Mouse (Mus musculus) gastrocnemius, postnatal 36 days (tissue): Measurements from ENCODE around the gene Lyst. TPM values are rescaled to one million over a fixed set of nuclear protein-coding genes. Genes with fewer than 3 reads are reported as not detected.
"Not testable (repeated sequence)": the region's sequence is repeated elsewhere in the genome, so short reads cannot be mapped to it uniquely, and the experiment has no call there.

Experiments used
- DNase-seq, 2 experiments: peaks; one replicate each; pipeline ENCODE4 v3.0.0; 2022
- intact Hi-C: fragments of 180-260 bp; cut with DNase I; formaldehyde crosslinking; loops from one replicate; pipeline ENCODE4 v1.15.1; 2025
- total RNA-seq, 2 experiments: library from RNA; stranded (reverse); gene quantifications; 2 replicates each; pipeline ENCODE4 v1.2.3; 2021

The Lyst gene
- total RNA-seq, 2 experiments from 2014 or later: 4.9 to 5.7 TPM

- intact Hi-C loops: no loop called here
These were observed 186.9 kb downstream of the Lyst start for GRCm38 (mm10) chr13:13777052-13777451.

DNA sequence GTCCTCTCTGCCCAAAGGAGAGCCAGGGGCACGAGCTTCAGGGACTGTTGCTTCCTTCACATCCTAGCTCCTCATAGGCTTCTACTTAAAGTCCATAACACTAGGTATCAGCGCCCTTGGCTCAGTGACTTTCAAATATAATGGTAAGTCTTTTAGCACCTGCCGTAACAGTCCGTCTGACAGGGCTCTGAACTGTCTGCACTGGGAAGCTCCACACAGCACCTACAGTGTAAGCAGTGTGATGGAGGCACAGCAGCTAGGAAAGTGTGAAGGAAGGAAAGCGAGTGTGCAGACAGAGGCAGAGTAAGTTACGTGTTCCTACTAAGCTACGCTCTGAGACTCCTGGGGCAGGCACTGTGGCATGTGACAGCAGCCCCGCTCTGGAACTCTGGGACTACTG, 187.5 kb downstream of the Lyst start:
- no peak for DNase-seq
- intact Hi-C loops: no loop called here

More at GRCm38 (mm10) chr13:13777052-13777451, 186.9 kb downstream of the Lyst start:
- no peak for DNase-seq

DNA sequence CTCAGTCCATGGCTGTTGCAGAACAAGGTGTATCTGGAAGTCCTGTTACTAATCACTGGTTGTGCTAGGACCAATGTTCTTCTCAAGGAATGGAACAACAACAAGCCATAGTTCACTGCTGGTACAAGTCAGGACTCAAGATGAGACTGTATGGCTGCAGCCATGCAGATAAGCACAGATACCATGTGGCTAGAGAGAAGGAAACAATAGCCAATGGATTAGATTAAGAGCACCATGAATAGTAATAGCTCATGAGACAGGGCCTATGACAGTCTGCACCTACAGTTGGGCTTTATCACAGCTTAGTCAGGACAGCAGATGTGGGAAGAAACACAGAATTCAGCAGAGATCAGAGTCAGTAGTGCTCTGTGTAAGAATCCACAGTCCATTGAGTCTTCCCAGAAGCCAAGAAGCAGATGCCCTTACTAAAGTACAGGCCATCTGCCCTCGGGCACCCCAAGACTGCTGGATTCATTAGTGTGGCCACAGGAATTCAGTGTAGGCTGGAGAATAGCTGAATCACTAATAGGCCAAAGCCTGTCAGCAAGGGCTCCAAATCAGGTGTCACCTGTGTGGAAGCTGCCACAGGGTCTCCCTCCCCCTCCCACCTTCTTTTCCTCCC, 188.8 kb downstream of the Lyst start:
- intact Hi-C loops: no loop called here
- DNase-seq: no peak

- DNase-seq: no peak
- intact Hi-C loops: no loop called here
These were observed 190.1 kb downstream of the Lyst start for GRCm38 (mm10) chr13:13780271-13780670.

DNA sequence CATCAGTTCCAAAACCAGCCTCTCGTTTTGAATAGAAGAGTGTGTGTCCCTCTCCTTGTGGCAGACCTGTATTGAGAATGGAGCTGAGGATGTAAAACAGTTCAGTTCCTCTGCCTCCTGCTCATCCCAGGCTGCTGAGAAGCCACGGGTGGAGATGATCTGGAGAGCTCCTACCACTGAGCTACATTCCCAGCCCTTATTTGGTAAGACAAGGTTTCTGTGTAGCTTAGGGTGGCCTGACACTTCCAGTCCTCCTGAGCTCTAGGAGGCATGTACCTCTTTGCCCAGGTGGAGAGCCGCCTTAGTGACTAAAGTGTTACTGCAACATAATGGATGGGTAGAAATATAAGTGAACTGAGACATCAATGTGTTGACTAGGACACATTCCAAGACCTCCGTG, 190.8 kb downstream of the Lyst start:
- intact Hi-C loops: no loop called here
- no peak for DNase-seq

- no peak for DNase-seq
- intact Hi-C loops: no loop called here
These were observed 193.1 kb downstream of the Lyst start for GRCm38 (mm10) chr13:13783296-13783695.

GRCm38 (mm10) chr13:13783894-13784419, 193.8 kb downstream of the Lyst start, which contains the start of gene Gng4:
Gene Gng4 (plus strand): TSS chr13:13784059.
- intact Hi-C loops: no loop called here
- DNase-seq: no peak

DNA sequence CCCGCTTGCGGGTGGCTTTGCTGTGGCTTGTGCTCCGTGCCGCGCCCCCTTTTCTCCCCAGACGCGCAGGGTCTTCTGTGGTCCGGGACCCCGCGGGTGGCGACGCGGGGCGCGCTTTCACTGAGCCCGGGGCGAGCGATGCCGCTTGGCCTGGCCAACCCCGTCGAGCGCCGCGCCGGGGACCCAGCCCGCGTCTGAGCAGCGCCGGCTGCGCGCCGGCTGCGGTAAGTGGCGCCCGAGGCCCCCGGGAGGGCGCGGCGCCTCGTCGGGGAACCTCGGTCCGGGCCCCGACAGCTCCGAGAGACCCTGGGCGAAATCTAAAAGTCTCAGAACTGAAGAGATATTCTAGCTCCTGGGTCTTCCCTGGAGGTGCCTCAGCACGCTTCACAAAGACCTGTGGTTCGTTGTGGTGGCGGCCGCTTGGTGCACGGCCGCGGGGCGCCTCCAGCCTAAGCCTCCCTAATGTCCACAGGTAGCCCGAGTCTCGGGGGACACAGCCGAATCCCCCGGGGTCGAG, 194.3 kb downstream of the Lyst start:
- no peak for DNase-seq
- intact Hi-C loops: no loop called here

GRCm38 (mm10) chr13:13784981-13785783, 195.0 kb downstream of the Lyst start:
- intact Hi-C loops: no loop called here

GRCm38 (mm10) chr13:13786971-13787370, 196.8 kb downstream of the Lyst start:
- no peak for DNase-seq
- intact Hi-C loops: no loop called here

More at GRCm38 (mm10) chr13:13784981-13785783, 195.0 kb downstream of the Lyst start:
- DNase-seq: no peak

DNA sequence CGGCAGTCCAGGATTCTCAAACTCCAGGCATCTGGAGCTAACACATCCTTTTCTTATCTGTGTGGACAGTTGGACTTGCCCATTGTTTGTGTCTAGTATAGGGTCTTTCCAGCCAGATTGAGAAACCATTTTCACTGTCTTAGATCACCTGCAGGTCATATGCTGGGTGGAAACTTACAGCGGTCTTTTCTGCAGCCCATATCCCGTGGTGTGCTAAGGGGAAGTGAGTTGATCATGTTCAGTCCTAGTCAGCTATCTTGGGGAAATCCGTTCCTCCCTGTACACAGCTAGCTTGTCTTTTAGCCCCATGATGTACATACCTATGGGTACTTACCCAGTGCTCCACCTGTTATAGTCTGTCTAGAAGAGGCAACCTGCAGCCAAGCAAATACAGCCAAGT, 197.9 kb downstream of the Lyst start:
- no peak for DNase-seq
- intact Hi-C loops: no loop called here

DNA sequence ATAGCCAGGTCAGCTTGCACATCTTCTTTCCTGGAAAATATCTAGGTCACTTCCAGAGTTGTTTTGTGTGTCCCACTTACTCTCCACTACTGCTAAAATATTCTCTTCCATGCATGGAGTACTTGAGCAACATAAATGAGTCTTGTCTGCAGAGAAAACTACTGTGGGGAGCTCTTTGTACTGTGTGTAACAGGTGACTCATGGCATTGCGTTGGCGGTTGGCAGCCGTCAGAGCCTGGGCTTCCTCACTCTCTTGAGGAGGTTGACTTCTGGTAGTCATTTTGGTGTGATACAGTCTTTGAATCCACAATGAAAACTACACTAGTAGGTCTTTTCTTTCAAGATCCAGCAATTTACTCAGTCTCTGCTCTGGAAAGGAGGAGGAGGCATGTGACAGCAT, 201.8 kb downstream of the Lyst start:
- intact Hi-C loops: no loop called here
- DNase-seq: no peak

DNA sequence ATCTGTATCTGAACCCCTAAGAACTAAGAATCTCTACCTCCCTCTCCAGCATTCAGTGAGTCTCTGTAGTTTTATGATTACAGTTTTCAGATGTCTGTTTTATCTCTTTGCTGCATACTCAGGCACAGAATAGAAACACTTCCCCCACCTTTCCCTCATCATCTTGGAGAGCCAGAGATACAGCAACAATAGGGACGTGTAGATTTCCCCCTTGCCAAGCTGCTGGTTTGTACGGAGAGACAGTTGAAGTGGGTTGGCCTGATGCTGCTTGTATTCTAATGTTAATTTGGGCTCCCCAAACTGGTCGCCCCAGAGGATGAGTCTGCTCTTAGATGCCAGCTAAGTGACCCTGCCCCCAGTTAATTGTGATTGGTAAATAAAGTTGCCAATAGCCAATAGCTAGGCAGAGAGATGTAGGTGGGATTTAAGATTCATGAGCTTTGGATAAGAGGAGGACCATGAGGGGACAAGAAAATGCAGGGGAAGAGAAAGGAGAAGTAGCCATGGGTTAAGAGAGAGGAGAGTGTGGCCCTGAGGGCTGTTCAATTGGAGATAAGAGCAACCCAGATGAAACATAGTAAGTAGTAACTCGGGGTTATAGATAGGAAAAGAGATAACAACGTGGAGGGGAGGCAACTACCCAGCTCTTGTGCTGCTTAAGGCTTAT, 205.1 kb downstream of the Lyst start:
- intact Hi-C loops: no loop called here
- no peak for DNase-seq

GRCm38 (mm10) chr13:13796082-13796481, 205.9 kb downstream of the Lyst start:
- intact Hi-C loops: no loop called here
- DNase-seq: no peak

DNA sequence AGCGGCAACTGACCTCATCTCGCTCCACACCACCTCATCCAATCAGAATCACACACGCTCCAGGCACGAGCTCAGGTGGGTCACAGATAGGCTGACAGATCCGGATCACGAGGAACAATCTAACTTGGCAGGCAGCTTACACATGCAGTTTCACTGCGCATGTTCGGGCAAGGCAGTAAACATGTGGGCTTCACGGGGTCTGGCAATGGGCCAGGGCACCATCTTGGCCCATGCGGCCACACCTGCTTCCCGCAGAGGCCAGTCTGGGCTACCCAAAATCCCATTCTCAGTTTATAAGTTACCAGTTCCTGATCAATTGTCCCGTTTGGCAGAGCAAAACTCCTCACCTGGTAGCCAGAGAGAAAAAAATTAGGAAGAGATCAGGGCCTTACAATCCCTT, 207.6 kb downstream of the Lyst start:
- DNase-seq, intact Hi-C loops: not testable (repeated sequence)

DNA sequence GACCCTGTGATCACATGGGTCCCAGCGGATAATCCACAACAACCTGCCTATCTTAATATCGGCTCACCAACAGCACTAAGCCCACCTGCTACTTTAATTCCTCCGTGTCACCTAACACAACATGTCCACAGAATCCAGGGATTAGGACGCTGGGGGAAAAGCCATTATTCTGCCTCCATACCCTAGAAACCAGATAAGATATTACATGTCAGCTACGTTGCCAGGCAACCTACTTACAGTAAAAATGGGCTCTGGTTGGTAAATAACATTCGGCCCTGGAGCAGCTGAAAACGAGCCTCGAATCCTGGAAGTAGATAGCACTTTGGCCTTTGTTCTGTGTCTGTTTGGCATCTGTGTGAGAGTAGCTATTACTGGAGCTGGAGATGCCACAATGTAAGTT, 208.6 kb downstream of the Lyst start:
- DNase-seq: no peak
- intact Hi-C loops: no loop called here

GRCm38 (mm10) chr13:13808337-13809132, 218.3 kb downstream of the Lyst start:
- no peak for DNase-seq
- intact Hi-C loops: no loop called here

DNA sequence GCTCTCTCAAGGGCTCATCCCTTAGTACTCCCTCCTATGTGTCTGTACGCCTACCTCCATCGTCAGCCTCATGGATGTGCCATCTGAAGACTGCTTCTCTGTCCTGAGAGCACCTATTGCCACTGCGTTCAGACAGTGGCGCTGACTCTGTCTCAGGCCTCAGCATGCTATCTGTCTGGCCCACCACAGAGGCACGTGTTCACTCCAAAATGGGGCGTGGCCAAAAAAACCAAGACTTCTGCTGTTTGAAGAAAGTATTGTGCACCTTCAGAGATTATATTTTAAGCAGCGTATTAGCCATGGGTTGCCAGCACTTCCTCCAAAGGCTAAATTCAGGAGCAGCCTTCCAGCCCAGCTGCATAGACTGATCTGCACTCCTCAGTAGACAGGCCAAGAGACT, 220.7 kb downstream of the Lyst start:
- no peak for DNase-seq
- intact Hi-C loops: no loop called here

- intact Hi-C loops: no loop called here
- no peak for DNase-seq
These were observed 228.5 kb downstream of the Lyst start for GRCm38 (mm10) chr13:13818696-13819095.
